ENCODE assay signal across 8 mouse cellular contexts in the genomic region with DNA sequence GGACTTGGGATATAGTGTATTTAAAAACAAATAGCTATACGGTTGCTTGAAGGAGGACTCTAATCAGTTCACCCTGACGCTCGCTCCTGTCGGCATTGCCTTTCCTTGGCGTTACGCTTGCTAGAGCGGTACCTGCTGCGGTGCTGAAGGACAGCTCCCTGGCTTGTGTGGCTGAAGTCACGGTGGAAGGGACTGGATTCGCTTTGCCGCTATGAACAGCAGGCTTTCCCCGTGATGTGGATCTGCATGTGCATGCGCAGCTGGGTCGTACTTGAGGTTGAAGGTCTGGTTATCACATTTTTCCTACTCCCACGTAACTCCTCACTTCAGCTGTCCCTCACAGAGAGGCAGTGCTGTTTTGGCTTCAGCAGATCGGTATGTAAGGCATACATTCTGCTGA. TPM values are rescaled to one million over a fixed set of nuclear protein-coding genes. Genes with fewer than 3 reads are reported as not detected.
A peak's percentile ranks its signal among the peaks of the same experiment; 100 is the strongest.
DNase-seq lines count a peak whose midpoint lies in the region; ATAC-seq and TF ChIP-seq lines count a peak whose summit lies in the region.
"Had no signal": no experiment of that assay in that cellular context is flagged by ENCODE, and none has a peak within 500 bp of the region (broad histone marks: within the 10 kb centered on the region; RNA-seq: fewer than 3 reads in every experiment).

No protein-coding gene starts in this region.

- peak overlapping the region; percentile 93 for H3K4me3 ChIP-seq in forebrain, postnatal 0 days (ENCODE audit: low read depth, low read length)
- peak overlapping the region; percentile 80 for H3K4me3 ChIP-seq in hindbrain, postnatal 0 days (ENCODE audit: low read length)
- H3K4me3 ChIP-seq in midbrain, embryonic 16.5 days (ENCODE audit: low read depth, low read length): peak overlapping the region; percentile 91
- H3K4me3 ChIP-seq in stomach, embryonic 14.5 days (ENCODE audit: low read depth, low read length): no peak overlapping the region
- H3K4me3 ChIP-seq: stomach, embryonic 15.5 days had no signal

- peak overlapping the region; percentile 71 for H3K4me2 ChIP-seq in forebrain, postnatal 0 days (ENCODE audit: low read depth)
- H3K4me2 ChIP-seq in hindbrain, postnatal 0 days (ENCODE audit: low read depth, low read length): peak overlapping the region; percentile 61
- peak overlapping the region; percentile 82 for H3K4me2 ChIP-seq in midbrain, embryonic 16.5 days (ENCODE audit: low read length)
- no peak overlapping the region for H3K4me2 ChIP-seq in stomach, embryonic 14.5 days (replicated peaks; ENCODE audit: low read depth, low read length)
- H3K4me2 ChIP-seq: stomach, embryonic 15.5 days had no signal

- peaks cover 7% of the 10 kb centered on the region; the same call in 1 of the 2 replicates for H3K4me1 ChIP-seq in forebrain, postnatal 0 days (ENCODE audit: insufficient read depth)
- H3K4me1 ChIP-seq in hindbrain, postnatal 0 days (ENCODE audit: insufficient read depth, low read length): no peaks in the 10 kb centered on the region
- peaks cover 34% of the 10 kb centered on the region for H3K4me1 ChIP-seq in midbrain, embryonic 16.5 days (ENCODE audit: control insufficient read depth, insufficient read depth, low read length)
- peaks cover 12% of the 10 kb centered on the region for H3K4me1 ChIP-seq in stomach, embryonic 14.5 days (ENCODE audit: control insufficient read depth, insufficient read depth, low read length)

- no peaks in the 10 kb centered on the region for H3K27me3 ChIP-seq in forebrain, postnatal 0 days (ENCODE audit: insufficient read depth, low read length)
- H3K27me3 ChIP-seq in hindbrain, postnatal 0 days (ENCODE audit: insufficient read depth, low read length): no peaks in the 10 kb centered on the region
- peaks cover 4% of the 10 kb centered on the region; the same call in 1 of the 2 replicates for H3K27me3 ChIP-seq in midbrain, embryonic 16.5 days (ENCODE audit: control insufficient read depth, insufficient read depth, low read depth, low read length)
- H3K27me3 ChIP-seq in stomach, embryonic 14.5 days (ENCODE audit: control insufficient read depth, insufficient read depth, low read length): peaks cover 23% of the 10 kb centered on the region

- no peak overlapping the region for H3K27ac ChIP-seq in forebrain, postnatal 0 days (ENCODE audit: low read depth, low read length)
- no peak overlapping the region for H3K27ac ChIP-seq in hindbrain, postnatal 0 days
- H3K27ac ChIP-seq in midbrain, embryonic 16.5 days (ENCODE audit: low read length): no peak overlapping the region
- H3K27ac ChIP-seq in stomach, embryonic 14.5 days (ENCODE audit: low read length): no peak overlapping the region
- H3K27ac ChIP-seq: stomach, embryonic 15.5 days had no signal

- peak; percentile 78 for DNase-seq in Muller cell, postnatal 12 days (ENCODE audit: inconsistent ontology term)
- DNase-seq in adrenal gland, postnatal 36 days: peak; percentile 89 to 90
- DNase-seq in forebrain, postnatal 0 days: peak; percentile 47
- DNase-seq in hindbrain, postnatal 0 days (ENCODE audit: low spot score): peak; percentile 78
- peak; percentile 41 for DNase-seq in left cerebral cortex, postnatal 4 days

- 4% methylated on average over 16 of the region's 16 CpGs for WGBS in forebrain, postnatal 0 days
- WGBS in hindbrain, postnatal 0 days: 3% methylated on average over 16 of the region's 16 CpGs
- 6% methylated on average over 16 of the region's 16 CpGs for WGBS in midbrain, embryonic 16.5 days
- WGBS in stomach, embryonic 14.5 days: 3% methylated on average over 16 of the region's 16 CpGs

- ATAC-seq in forebrain, postnatal 0 days: no peak
- no peak for ATAC-seq in hindbrain, postnatal 0 days
- ATAC-seq in midbrain, embryonic 16.5 days: no peak
- ATAC-seq in stomach, embryonic 14.5 days (ENCODE audit: insufficient number of reproducible peaks, insufficient read depth, low FRiP score, low read depth): peak; percentile 50; the same call in 1 of the 2 replicates

- no peak for TF ChIP-seq CTCF in forebrain, postnatal 0 days (IDR thresholded peaks at IDR 0.05; ENCODE audit: low read depth)
- TF ChIP-seq CTCF in hindbrain, postnatal 0 days (IDR thresholded peaks at IDR 0.05; ENCODE audit: low read depth): no peak

- peak overlapping the region; percentile 86; the same call in 1 of the 2 replicates for H3K9ac ChIP-seq in forebrain, postnatal 0 days
- 0 out of 2 replicates have a peak overlapping the region, but pooled peaks have one; percentile 1 for H3K9ac ChIP-seq in hindbrain, postnatal 0 days (replicated peaks; ENCODE audit: low read length)
- peak overlapping the region; percentile 2; the same call in 1 of the 2 replicates for H3K9ac ChIP-seq in midbrain, embryonic 16.5 days (ENCODE audit: low read depth, low read length)
- H3K9ac ChIP-seq in stomach, embryonic 14.5 days (replicated peaks; ENCODE audit: low read depth, low read length): no peak overlapping the region
- H3K9ac ChIP-seq: stomach, embryonic 15.5 days had no signal

- H3K36me3 ChIP-seq in forebrain, postnatal 0 days (ENCODE audit: insufficient read depth): no peaks in the 10 kb centered on the region
- no peaks in the 10 kb centered on the region for H3K36me3 ChIP-seq in hindbrain, postnatal 0 days (ENCODE audit: insufficient read depth, low read length)
- no peaks in the 10 kb centered on the region for H3K36me3 ChIP-seq in midbrain, embryonic 16.5 days (ENCODE audit: control insufficient read depth, insufficient read depth, low read length)
- H3K36me3 ChIP-seq in stomach, embryonic 14.5 days (ENCODE audit: control insufficient read depth, insufficient read depth, low read length): no peaks in the 10 kb centered on the region
- H3K36me3 ChIP-seq: stomach, embryonic 15.5 days had no signal

- H3K9me3 ChIP-seq in forebrain, postnatal 0 days (ENCODE audit: low read length): no peaks in the 10 kb centered on the region
- H3K9me3 ChIP-seq in hindbrain, postnatal 0 days (ENCODE audit: low read length): no peaks in the 10 kb centered on the region
- H3K9me3 ChIP-seq in midbrain, embryonic 16.5 days (replicated peaks; ENCODE audit: control insufficient read depth, low read length, poor library complexity, severe bottlenecking): no peaks in the 10 kb centered on the region
- no peaks in the 10 kb centered on the region for H3K9me3 ChIP-seq in stomach, embryonic 14.5 days (ENCODE audit: control insufficient read depth, low read depth, low read length)
- H3K9me3 ChIP-seq: stomach, embryonic 15.5 days had no signal

- intact Hi-C loops in left cerebral cortex, postnatal 4 days (cut with DNase I): loop anchor here (5.0 kb wide), 1 partner anchor 84 kb away; no protein-coding TSS in a partner anchor

RNA-seq across cellular contexts. Expression of gene Scn8a, which starts 3.5 kb away (rescaled TPM):
- 1 to 10 TPM; 2.8 to 3.1 TPM for total RNA-seq in adrenal gland, postnatal 36 days (2021)
- total RNA-seq in forebrain, postnatal 0 days (2014; rRNA removed): 22.1 and 26.9 TPM in 2 replicates
- 11.7 and 15.5 TPM in 2 replicates for polyA plus RNA-seq in forebrain, postnatal 0 days (2015; fragmentation: Nextera tagmentation; extraction: Ambion mirVana)
- total RNA-seq in hindbrain, postnatal 0 days (2014; rRNA removed): 40.1 and 45.7 TPM in 2 replicates
- 26.9 and 32.4 TPM in 2 replicates for polyA plus RNA-seq in hindbrain, postnatal 0 days (2015; fragmentation: Nextera tagmentation; extraction: Ambion mirVana)
- total RNA-seq in left cerebral cortex, postnatal 4 days (2021): 100 to 1,000 TPM; 106 to 113 TPM
- 18.1 and 24.4 TPM in 2 replicates for polyA plus RNA-seq in midbrain, embryonic 16.5 days (2015; fragmentation: Nextera tagmentation; extraction: Ambion mirVana)
- 3.6 and 5.7 TPM in 2 replicates for polyA plus RNA-seq in stomach, embryonic 14.5 days (2014; fragmentation: Nextera tagmentation; extraction: Ambion mirVana)
